ENCODE assay signal across 16 mouse cellular contexts in the genomic region with DNA sequence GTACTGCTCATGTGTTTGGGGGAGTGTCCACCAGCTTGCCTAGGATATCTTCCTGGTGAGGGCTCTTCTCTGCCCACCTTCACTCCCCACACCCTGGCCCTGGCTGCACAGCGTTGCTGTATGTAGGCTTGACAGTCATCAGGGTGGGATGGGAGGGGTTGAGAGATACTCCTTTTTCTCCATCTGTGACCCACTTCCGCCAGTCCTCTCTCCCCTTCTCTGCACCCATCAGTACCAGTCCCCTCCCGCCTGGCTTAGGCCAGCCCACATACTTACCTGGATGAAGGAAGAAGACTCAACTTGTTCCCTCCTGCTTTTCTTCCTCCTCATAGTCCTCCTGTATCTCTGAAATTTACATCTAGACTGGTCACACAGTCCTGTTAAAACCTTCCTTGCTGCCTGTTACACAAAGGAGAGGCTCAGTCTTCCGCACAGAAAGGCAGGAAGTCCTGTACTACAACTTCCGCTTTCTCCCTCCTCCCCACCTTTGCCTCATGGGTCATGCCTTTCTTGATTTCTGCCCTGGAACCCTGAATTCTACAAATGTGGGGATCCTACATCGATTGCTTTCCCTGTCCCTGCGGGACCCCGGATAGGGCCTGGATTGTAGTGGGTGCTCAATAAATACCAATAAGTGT. TPM values are rescaled to one million over a fixed set of nuclear protein-coding genes. Genes with fewer than 3 reads are reported as not detected.
A peak's percentile ranks its signal among the peaks of the same experiment; 100 is the strongest.
DNase-seq lines count a peak whose midpoint lies in the region; ATAC-seq and TF ChIP-seq lines count a peak whose summit lies in the region.
"Had no signal": no experiment of that assay in that cellular context is flagged by ENCODE, and none has a peak within 500 bp of the region (broad histone marks: within the 10 kb centered on the region; RNA-seq: fewer than 3 reads in every experiment).

No protein-coding gene starts in this region.

- H3K4me2 ChIP-seq in hindbrain, embryonic 12.5 days (replicated peaks), result no peak overlapping the region
- H3K4me2 ChIP-seq in hindbrain, embryonic 16.5 days (ENCODE audit: low read length), result no peak overlapping the region
- H3K4me2 ChIP-seq in CH12.LX (ENCODE audit: insufficient read depth, low read depth, poor library complexity, severe bottlenecking), result peak overlapping the region; percentile 6
- no peak overlapping the region for H3K4me2 ChIP-seq in embryonic facial prominence, embryonic 15.5 days (replicated peaks)
- H3K4me2 ChIP-seq: forebrain, embryonic 12.5 days; kidney, embryonic 15.5 days; midbrain, embryonic 13.5 days had no signal

- no peak for TF ChIP-seq EP300 in CH12.LX (IDR thresholded peaks at IDR 0.05; ENCODE audit: low read length)

- dilution Hi-C loops in CH12.LX (cut with MboI; ENCODE audit: extremely low pct_ligation_motif_present, extremely low pct_unique_long_range_greater_than_20kb, low sequenced_read_pairs), result no loop called here

- no peaks in the 10 kb centered on the region for H3K36me3 ChIP-seq in hindbrain, embryonic 12.5 days
- no peaks in the 10 kb centered on the region for H3K36me3 ChIP-seq in hindbrain, embryonic 16.5 days (ENCODE audit: control insufficient read depth, insufficient read depth, low read length)
- H3K36me3 ChIP-seq in CH12.LX (replicated peaks in 1 of 2; ENCODE audit: control insufficient read depth in 1 of 2, insufficient read depth in 1 of 2, low read length in 1 of 2), result peaks cover 7 to 10% of the 10 kb centered on the region in 2 experiments
- H3K36me3 ChIP-seq in embryonic facial prominence, embryonic 15.5 days, result no peaks in the 10 kb centered on the region
- H3K36me3 ChIP-seq: forebrain, embryonic 12.5 days; G1E; kidney, embryonic 15.5 days; midbrain, embryonic 13.5 days had no signal

- no peak overlapping the region for H3K4me3 ChIP-seq in hindbrain, embryonic 12.5 days
- no peak overlapping the region for H3K4me3 ChIP-seq in hindbrain, embryonic 16.5 days (ENCODE audit: low read length)
- peak overlapping the region; percentile 42 to 55 (median 45) for H3K4me3 ChIP-seq in CH12.LX (replicated peaks in 1 of 3; ENCODE audit: low read depth in 2 of 3, low read length in 2 of 3, poor library complexity in 1 of 3)
- H3K4me3 ChIP-seq in embryonic facial prominence, embryonic 15.5 days (replicated peaks), result no peak overlapping the region
- H3K4me3 ChIP-seq: forebrain, embryonic 12.5 days; kidney, embryonic 15.5 days; midbrain, embryonic 13.5 days had no signal

- no peak for ATAC-seq in hindbrain, embryonic 12.5 days (ENCODE audit: low FRiP score)
- no peak for ATAC-seq in hindbrain, embryonic 16.5 days
- ATAC-seq in embryonic facial prominence, embryonic 15.5 days (ENCODE audit: insufficient number of reproducible peaks, low FRiP score, low TSS enrichment, low read depth), result no peak; the same call in 1 of the 2 replicates
- ATAC-seq in frontal cortex, adult (ENCODE audit: low TSS enrichment), result no peak; the same call in 1 of the 2 replicates
- ATAC-seq: midbrain, embryonic 13.5 days had no signal

- DNase-seq in CH12.LX (ENCODE audit: extremely low read depth), result peak; percentile 25
- peak; percentile 59 for DNase-seq in naive thymus-derived CD4-positive, alpha-beta T cell, adult 2 months (ENCODE audit: low read depth)
- DNase-seq in cerebellum, postnatal 25 days, result no peak
- DNase-seq in gastrocnemius, postnatal 25 days, result no peak
- DNase-seq: adrenal gland, postnatal 25 days; cerebellum, adult 9-11 months; left cerebral cortex, postnatal 4 days had no signal

- peaks cover 32% of the 10 kb centered on the region for H3K4me1 ChIP-seq in hindbrain, embryonic 12.5 days
- H3K4me1 ChIP-seq in hindbrain, embryonic 16.5 days (ENCODE audit: control insufficient read depth, insufficient read depth, low read depth, low read length), result 0 out of 2 replicates have a peak, but pooled peaks cover 2% of the 10 kb centered on the region
- H3K4me1 ChIP-seq in CH12.LX (ENCODE audit: control insufficient read depth in 1 of 2, insufficient read depth in 2 of 2), result peaks cover 0 to 17% of the 10 kb centered on the region in 2 experiments; a peak in 2 of 4 replicates
- H3K4me1 ChIP-seq in embryonic facial prominence, embryonic 15.5 days, result peaks cover 41% of the 10 kb centered on the region

- H3K9ac ChIP-seq in hindbrain, embryonic 12.5 days, result no peak overlapping the region
- no peak overlapping the region for H3K9ac ChIP-seq in hindbrain, embryonic 16.5 days (ENCODE audit: low read depth, low read length)
- peak overlapping the region; percentile 25; the same call in 1 of the 2 replicates for H3K9ac ChIP-seq in CH12.LX (ENCODE audit: insufficient read depth, low read depth)
- no peak overlapping the region for H3K9ac ChIP-seq in embryonic facial prominence, embryonic 15.5 days
- H3K9ac ChIP-seq: forebrain, embryonic 12.5 days; kidney, embryonic 15.5 days; midbrain, embryonic 13.5 days had no signal

- no peaks in the 10 kb centered on the region for H3K27me3 ChIP-seq in hindbrain, embryonic 12.5 days
- H3K27me3 ChIP-seq in hindbrain, embryonic 16.5 days (replicated peaks; ENCODE audit: control insufficient read depth, insufficient read depth, low read length), result no peaks in the 10 kb centered on the region
- peaks cover 24% of the 10 kb centered on the region for H3K27me3 ChIP-seq in CH12.LX (replicated peaks)
- H3K27me3 ChIP-seq in embryonic facial prominence, embryonic 15.5 days, result no peaks in the 10 kb centered on the region
- H3K27me3 ChIP-seq: forebrain, embryonic 12.5 days; kidney, embryonic 15.5 days; midbrain, embryonic 13.5 days had no signal

- H3K9me3 ChIP-seq in hindbrain, embryonic 12.5 days (replicated peaks), result no peaks in the 10 kb centered on the region
- H3K9me3 ChIP-seq in hindbrain, embryonic 16.5 days (ENCODE audit: control insufficient read depth, low read length), result no peaks in the 10 kb centered on the region
- H3K9me3 ChIP-seq in CH12.LX (replicated peaks; ENCODE audit: low read length), result no peaks in the 10 kb centered on the region
- no peaks in the 10 kb centered on the region for H3K9me3 ChIP-seq in embryonic facial prominence, embryonic 15.5 days (replicated peaks)
- H3K9me3 ChIP-seq: forebrain, embryonic 12.5 days; G1E; kidney, embryonic 15.5 days; midbrain, embryonic 13.5 days had no signal

- in situ Hi-C loops in CH12.LX (cut with MboI; ENCODE audit: low pct_ligation_motif_present, low pct_unique_long_range_greater_than_20kb, low sequenced_read_pairs), result no loop called here

- WGBS in hindbrain, embryonic 12.5 days, result 87% methylated on average over 8 of the region's 8 CpGs
- 83% methylated on average over 8 of the region's 8 CpGs for WGBS in hindbrain, embryonic 16.5 days
- 78% methylated on average over 8 of the region's 8 CpGs for WGBS in embryonic facial prominence, embryonic 15.5 days

- 0 out of 2 replicates have a peak overlapping the region, but pooled peaks have one; percentile 4 for H3K27ac ChIP-seq in hindbrain, embryonic 12.5 days
- no peak overlapping the region for H3K27ac ChIP-seq in hindbrain, embryonic 16.5 days (ENCODE audit: low read depth, low read length)
- H3K27ac ChIP-seq in CH12.LX (ENCODE audit: insufficient read depth, low read depth), result no peak overlapping the region
- peak overlapping the region; percentile 36; the same call in 1 of the 2 replicates for H3K27ac ChIP-seq in embryonic facial prominence, embryonic 15.5 days (replicated peaks)
- H3K27ac ChIP-seq: forebrain, embryonic 12.5 days; stomach, postnatal 0 days had no signal

- H3K79me2 ChIP-seq in CH12.LX (replicated peaks; ENCODE audit: control insufficient read depth, extremely low read depth, insufficient read depth, poor library complexity, severe bottlenecking), result no peaks in the 10 kb centered on the region

- TF ChIP-seq CTCF in CH12.LX (conservative IDR thresholded peaks at IDR 0.05 in 1 of 2, IDR thresholded peaks at IDR 0.05 in 1 of 2; ENCODE audit: low read depth in 2 of 2, low read length in 2 of 2), result no peak

- 0 out of 2 replicates have a peak, but pooled peaks have one; percentile 40 for TF ChIP-seq POLR2A in CH12.LX (IDR thresholded peaks at IDR 0.05; ENCODE audit: low read depth, low read length)

- no peak for TF ChIP-seq RAD21 in CH12.LX (IDR thresholded peaks at IDR 0.05; ENCODE audit: low read depth, low read length)

TF ChIP-seq in CH12.LX, 34 proteins besides CTCF, POLR2A, EP300 and RAD21:
- TF ChIP-seq ZMIZ1 (IDR thresholded peaks at IDR 0.05; ENCODE audit: low read depth, low read length), result no peak
- no peak for TF ChIP-seq UBTF (IDR thresholded peaks at IDR 0.05; ENCODE audit: low read depth, low read length)
- TF ChIP-seq KAT2A (IDR thresholded peaks at IDR 0.05; ENCODE audit: insufficient replicate concordance, low read length), result no peak
- no peak for TF ChIP-seq ZKSCAN1 (IDR thresholded peaks at IDR 0.05; ENCODE audit: borderline replicate concordance, low read depth, low read length)
- no peak for TF ChIP-seq USF2 (conservative IDR thresholded peaks at IDR 0.05; ENCODE audit: low read depth, low read length)
- TF ChIP-seq MAFK (IDR thresholded peaks at IDR 0.05; ENCODE audit: insufficient replicate concordance, low read length), result no peak
- TF ChIP-seq JUND (conservative IDR thresholded peaks at IDR 0.05; ENCODE audit: low read depth, low read length), result no peak
- peak; percentile 31; the same call in 1 of the 2 replicates for TF ChIP-seq HCFC1 (IDR thresholded peaks at IDR 0.05; ENCODE audit: low read depth, low read length)
- TF ChIP-seq SIN3A (IDR thresholded peaks at IDR 0.05; ENCODE audit: low read length), result 0 out of 2 replicates have a peak, but pooled peaks have one; percentile 17
- peak; percentile 80 for TF ChIP-seq ELF1 (IDR thresholded peaks at IDR 0.05; ENCODE audit: low read depth, low read length)
- no peak for TF ChIP-seq IRF4 (IDR thresholded peaks at IDR 0.05; ENCODE audit: low read depth, low read length)
- no peak for TF ChIP-seq POLR2AphosphoS2 (IDR thresholded peaks at IDR 0.05; ENCODE audit: low read depth, low read length)
- TF ChIP-seq ZC3H11A (IDR thresholded peaks at IDR 0.05; ENCODE audit: low read depth, low read length), result no peak
- no peak for TF ChIP-seq BHLHE40 (IDR thresholded peaks at IDR 0.05; ENCODE audit: low read depth, low read length)

RNA-seq across cellular contexts. Expression of a gene that starts 21.6 kb away (rescaled TPM):
- 20.1 and 38.1 TPM in 2 replicates for polyA plus RNA-seq in hindbrain, embryonic 12.5 days (2016; fragmentation: Nextera tagmentation; extraction: Ambion mirVana)
- 18.5 and 29.8 TPM in 2 replicates for polyA plus RNA-seq in hindbrain, embryonic 16.5 days (2015; fragmentation: Nextera tagmentation; extraction: Ambion mirVana)
- total RNA-seq in CH12.LX (2012; rRNA removed), result 0.42 and 10.0 TPM in 2 replicates
- total RNA-seq in CH12.LX (2014; rRNA removed), result 0.12 TPM in 1 of 2 replicates, not detected in the other
- polyA plus RNA-seq in CH12.LX (2012; ENCODE audit: insufficient read length, low read depth), result 0.10 and 0.16 TPM in 2 replicates
- polyA plus RNA-seq in embryonic facial prominence, embryonic 15.5 days (2015; fragmentation: Nextera tagmentation; extraction: Ambion mirVana), result 65.5 and 74.6 TPM in 2 replicates
- 10 to 100 TPM; 47.6 to 54.2 TPM for total RNA-seq in gastrocnemius, postnatal 25 days (2021)

Comparison
In these comparisons a context has a peak if more than half of its experiments do, and no peak if none do; other contexts are left out.
1. H3K27ac ChIP-seq: peak in hindbrain, embryonic 12.5 days (single experiment) and embryonic facial prominence, embryonic 15.5 days (single experiment); none in hindbrain, embryonic 16.5 days (single experiment) and CH12.LX (single experiment).
2. H3K4me3 ChIP-seq: peak in CH12.LX (3 of 3); none in hindbrain, embryonic 12.5 days (single experiment), hindbrain, embryonic 16.5 days (single experiment) and embryonic facial prominence, embryonic 15.5 days (single experiment).
3. DNase-seq: peak in CH12.LX (single experiment) and naive thymus-derived CD4-positive, alpha-beta T cell, adult 2 months (single experiment); none in cerebellum, postnatal 25 days (0 of 2) and gastrocnemius, postnatal 25 days (single experiment).
4. RNA of a gene that starts 21.6 kb away (polyA plus RNA-seq): 65.5 to 74.6 TPM in embryonic facial prominence, embryonic 15.5 days, 20.1 to 38.1 TPM in hindbrain, embryonic 12.5 days and 18.5 to 29.8 TPM in hindbrain, embryonic 16.5 days; 0.10 to 0.16 TPM in CH12.LX; every median in the first group is over 10 times any median in the second.